Mouse (Mus musculus) heart, adult 2 months (tissue): Measurements from ENCODE around the gene Phlpp1. TPM values are rescaled to one million over a fixed set of nuclear protein-coding genes. Genes with fewer than 3 reads are reported as not detected.

Source experiments
- DNase-seq, 2 experiments: peaks; one replicate each; pipeline ENCODE4 v3.0.0; 2021
- H3K27ac ChIP-seq: fragments of 200-600 bp; 2 replicates; pipeline ENCODE4 v1.8.1; 2022
- H3K27me3 ChIP-seq: fragments of 200-500 bp; 2 replicates; pipeline ENCODE4 v1.6.1; 2012; ENCODE audit warnings: mild to moderate bottlenecking, low read length, inconsistent platforms, mixed read lengths; ENCODE audit not compliant: control insufficient read depth, insufficient read depth
- H3K36me3 ChIP-seq: fragments of 200-500 bp; 2 replicates; pipeline ENCODE4 v1.6.1; 2012; ENCODE audit warnings: low read length, inconsistent platforms; ENCODE audit not compliant: control insufficient read depth, insufficient read depth
- H3K4me1 ChIP-seq: fragments of 200-500 bp; 2 replicates; pipeline ENCODE4 v1.6.1; 2011; ENCODE audit warnings: low read length; ENCODE audit not compliant: control insufficient read depth, insufficient read depth
- H3K4me3 ChIP-seq: fragments of 200-600 bp; 2 replicates; pipeline ENCODE4 v1.8.1; 2022
- H3K79me2 ChIP-seq: fragments of 200-500 bp; replicated peaks from 2 replicates; pipeline ENCODE4 v1.6.1; 2012; ENCODE audit warnings: mild to moderate bottlenecking, inconsistent platforms, low read length, moderate library complexity, mixed read lengths; ENCODE audit not compliant: control insufficient read depth, insufficient read depth
- H3K9ac ChIP-seq: fragments of 200-500 bp; 2 replicates; pipeline ENCODE4 v1.6.1; 2012; ENCODE audit warnings: low read depth, mild to moderate bottlenecking, control low read depth, inconsistent platforms, low read length, mixed read lengths
- CTCF ChIP-seq: fragments of 200-600 bp; IDR thresholded peaks from 2 replicates; pipeline ENCODE4 v1.8.1; 2022; ENCODE audit warnings: antibody characterized with exemption, mild to moderate bottlenecking, moderate library complexity
- EP300 ChIP-seq: fragments of 200-500 bp; IDR thresholded peaks from 2 replicates; pipeline ENCODE4 v1.6.1; 2011; ENCODE audit warnings: low read depth, low read length, control low read depth; ENCODE audit not compliant: insufficient read depth
- POLR2A ChIP-seq: fragments of 200-500 bp; IDR thresholded peaks from 2 replicates; pipeline ENCODE4 v1.6.1; 2011; ENCODE audit warnings: mild to moderate bottlenecking, low read depth, low read length, control low read depth; ENCODE audit not compliant: insufficient read depth
- WGBS: fragments of 180-500 bp; shearing (Covaris S2); methylation state at CpG from one replicate; pipeline ENCODE4 v1.1.7; 2018; 5-methylcytosine and 5-hydroxymethylcytosine counted together
- intact Hi-C: fragments of 180-260 bp; cut with DNase I; formaldehyde crosslinking; loops from one replicate; pipeline ENCODE4 v1.15.1; 2025
- polyA plus RNA-seq: library from polyadenylated mRNA; depleted of rRNA; stranded (reverse); fragments of >200 nt; gene quantifications from 2 replicates; pipeline ENCODE4 v1.2.3, GENCODE M21; 2012
- total RNA-seq, 2 experiments: library from RNA; stranded (reverse); gene quantifications; 2 replicates each; pipeline ENCODE4 v1.2.3; 2021

Gene Phlpp1
- total and polyA plus RNA-seq, 3 experiments: 9.6 to 17.2 (median 16.3) TPM

- intact Hi-C loops: no loop called here
- Histone ChIP-seq H3K36me3 (peaks cover 5% of the 10 kb centered on the region; the same call in 1 of the 2 replicates), H3K27ac (no peak overlapping the region), H3K4me3 (no peak overlapping the region), H3K79me2 (no peaks in the 10 kb centered on the region; the same call in 1 of the 2 replicates), H3K27me3 (no peaks in the 10 kb centered on the region), H3K4me1 (peaks cover 2% of the 10 kb centered on the region), H3K9ac (no peak overlapping the region)
- WGBS: 89% methylated on average over 1 of the region's 1 CpGs
- DNase-seq: no peak
- no peak for TF ChIP-seq CTCF
- no peak for TF ChIP-seq POLR2A
- TF ChIP-seq EP300: no peak
Measured at GRCm38 (mm10) chr1:106254047-106254446, 82.5 kb downstream of the Phlpp1 start.

- intact Hi-C loops: no loop called here
- DNase-seq: no peak
- Histone ChIP-seq H3K4me1 (peaks cover 6% of the 10 kb centered on the region), H3K79me2 (no peaks in the 10 kb centered on the region; the same call in 1 of the 2 replicates), H3K36me3 (peaks cover 5% of the 10 kb centered on the region; the same call in 1 of the 2 replicates), H3K9ac (no peak overlapping the region), H3K4me3 (no peak overlapping the region), H3K27ac (no peak overlapping the region), H3K27me3 (no peaks in the 10 kb centered on the region)
- TF ChIP-seq CTCF (no peak), POLR2A (no peak), EP300 (no peak)
- 52% methylated on average over 1 of the region's 1 CpGs for WGBS
Measured at GRCm38 (mm10) chr1:106257176-106257575, 85.6 kb downstream of the Phlpp1 start.

DNA sequence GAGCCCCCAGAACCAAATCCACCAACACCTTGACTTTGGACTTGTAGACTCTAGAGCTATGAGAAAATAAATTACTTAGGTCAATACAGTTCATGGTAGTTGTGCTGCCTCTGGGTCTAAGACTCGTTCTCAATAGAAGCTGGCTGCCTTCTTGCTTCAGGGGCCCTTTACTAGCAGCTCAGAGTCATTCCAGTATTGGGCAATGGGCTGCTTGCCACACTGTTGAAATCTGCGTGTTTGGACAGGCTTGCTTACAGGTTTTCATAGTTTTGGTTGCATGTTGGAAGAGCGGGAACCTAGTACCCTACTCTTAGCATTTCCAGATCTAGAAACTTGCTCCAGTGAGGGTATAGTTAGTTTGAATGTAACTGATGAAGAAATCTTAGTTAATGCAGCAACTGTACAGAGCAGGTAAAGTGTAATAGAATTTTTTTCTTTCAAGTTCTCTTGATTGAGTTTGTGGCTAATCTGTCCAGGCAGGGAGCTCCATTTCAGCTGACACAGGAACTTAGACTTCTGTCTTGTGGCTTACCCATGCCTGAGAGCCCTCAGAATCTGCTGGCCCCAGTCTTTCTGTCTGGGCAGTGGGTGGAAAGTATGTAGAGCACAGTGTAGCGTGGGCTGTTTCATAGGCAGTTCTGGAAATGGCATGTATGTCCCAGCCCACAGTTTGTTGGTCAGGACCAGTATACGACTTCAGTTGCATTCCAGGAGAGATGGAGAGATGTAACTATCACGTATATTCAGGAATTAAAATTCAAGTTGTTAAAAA lies 96.7 kb downstream of the Phlpp1 start:
- DNase-seq: no peak
- H3K4me3 ChIP-seq: no peak overlapping the region
- 94% methylated on average over 6 of the region's 6 CpGs for WGBS
- TF ChIP-seq POLR2A (no peak), EP300 (no peak), CTCF (no peak)
- H3K27me3 ChIP-seq: no peaks in the 10 kb centered on the region
- peaks cover 7% of the 10 kb centered on the region for H3K79me2 ChIP-seq
- no peak overlapping the region for H3K9ac ChIP-seq
- H3K4me1 ChIP-seq: peaks cover 8% of the 10 kb centered on the region
- no peak overlapping the region for H3K27ac ChIP-seq
- peaks cover 10% of the 10 kb centered on the region for H3K36me3 ChIP-seq
- intact Hi-C loops: no loop called here

GRCm38 (mm10) chr1:106269337-106269736 lies 97.8 kb downstream of the Phlpp1 start:
- H3K36me3 ChIP-seq: peaks cover 10% of the 10 kb centered on the region
- H3K4me3 ChIP-seq: no peak overlapping the region
- DNase-seq: no peak
- H3K9ac ChIP-seq: no peak overlapping the region
- peaks cover 12% of the 10 kb centered on the region for H3K4me1 ChIP-seq
- intact Hi-C loops: no loop called here
- no peak overlapping the region for H3K27ac ChIP-seq
- H3K79me2 ChIP-seq: peaks cover 5% of the 10 kb centered on the region
- WGBS: 58% methylated on average over 4 of the region's 4 CpGs
- H3K27me3 ChIP-seq: no peaks in the 10 kb centered on the region
- TF ChIP-seq CTCF (no peak), POLR2A (no peak), EP300 (no peak)

GRCm38 (mm10) chr1:106272916-106273315 lies 101.4 kb downstream of the Phlpp1 start:
- 81% methylated on average over 2 of the region's 2 CpGs for WGBS
- peaks cover 13% of the 10 kb centered on the region for H3K36me3 ChIP-seq
- no peak overlapping the region for H3K9ac ChIP-seq
- peaks cover 23% of the 10 kb centered on the region for H3K4me1 ChIP-seq
- TF ChIP-seq POLR2A: no peak
- TF ChIP-seq EP300: no peak
- no peak for TF ChIP-seq CTCF
- intact Hi-C loops: loop anchor here (10.0 kb wide), 1 partner anchor 98 kb away; the partner anchor contains the start of gene Phlpp1
- peaks cover 7% of the 10 kb centered on the region; the same call in 1 of the 2 replicates for H3K79me2 ChIP-seq
- H3K27ac ChIP-seq: no peak overlapping the region
- H3K4me3 ChIP-seq: no peak overlapping the region
- DNase-seq: no peak
- no peaks in the 10 kb centered on the region for H3K27me3 ChIP-seq

GRCm38 (mm10) chr1:106273801-106274200 lies 102.2 kb downstream of the Phlpp1 start:
- WGBS: 91% methylated on average over 6 of the region's 6 CpGs
- H3K4me1 ChIP-seq: peaks cover 25% of the 10 kb centered on the region
- no peaks in the 10 kb centered on the region for H3K27me3 ChIP-seq
- H3K27ac ChIP-seq: no peak overlapping the region
- H3K4me3 ChIP-seq: no peak overlapping the region
- intact Hi-C loops: loop anchor here (10.0 kb wide), 1 partner anchor 99 kb away; the partner anchor contains the start of gene Phlpp1
- H3K36me3 ChIP-seq: peaks cover 13% of the 10 kb centered on the region
- TF ChIP-seq CTCF (no peak), EP300 (no peak), POLR2A (no peak)
- H3K9ac ChIP-seq: no peak overlapping the region
- DNase-seq: no peak
- H3K79me2 ChIP-seq: peaks cover 7% of the 10 kb centered on the region; the same call in 1 of the 2 replicates
